Mouse (Mus musculus): ENCODE data around the gene Gm7030.

- TF ChIP-seq TAL1 (IDR thresholded peaks at IDR 0.05; ENCODE audit: low read length) (no peak), GATA1 (IDR thresholded peaks at IDR 0.05; ENCODE audit: low read length) (no peak)
Measured at GRCm38 (mm10) chr17:36161129-36162051, 32.2 kb upstream of the Gm7030 start.

Data from erythroblast, embryonic 14.5 days (primary cell).